Mouse (Mus musculus) adrenal gland, adult 8-10 months (tissue): ENCODE data around the gene Tbata. TPM values are rescaled to one million over a fixed set of nuclear protein-coding genes. Genes with fewer than 3 reads are reported as not detected.

ENCODE experiments used
- DNase-seq: peaks from one replicate; pipeline ENCODE4 v3.0.0; 2022
- microRNA-seq, 2 experiments: library from miRNA; unstranded; fragments of <30 nt; microRNA quantifications; one replicate each; pipeline ENCODE4 v1.2.0; 2022
- total RNA-seq, 4 experiments: library from RNA; stranded (reverse); gene quantifications; 2 replicates each; pipeline ENCODE4 v1.2.4; 2022

Gene Tbata
- total RNA-seq, 4 experiments from 2014 or later = not detected

DNA sequence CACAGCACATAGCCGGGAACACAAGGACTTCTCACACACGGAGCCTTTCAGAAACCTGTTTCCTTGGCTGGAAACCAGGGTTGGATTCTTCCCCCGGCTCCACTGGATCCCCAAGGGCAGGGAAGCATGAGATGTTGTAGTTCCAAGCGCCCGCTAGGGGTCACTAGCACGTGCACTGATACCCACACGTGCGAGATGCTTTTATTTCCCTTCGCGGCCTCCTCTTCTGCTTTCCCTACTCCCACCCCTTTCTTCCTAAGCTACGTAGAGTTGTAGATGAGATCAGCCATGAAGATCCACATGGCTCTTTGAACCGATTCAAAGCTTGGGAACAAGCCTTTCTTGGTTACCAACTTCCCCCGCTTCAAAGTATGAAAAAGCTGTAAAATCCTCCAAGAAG lies 40.0 kb downstream of the Tbata start:
- DNase-seq = no peak

GRCm38 (mm10) chr10:61212817-61213216 lies 41.1 kb downstream of the Tbata start:
- DNase-seq = no peak

DNA sequence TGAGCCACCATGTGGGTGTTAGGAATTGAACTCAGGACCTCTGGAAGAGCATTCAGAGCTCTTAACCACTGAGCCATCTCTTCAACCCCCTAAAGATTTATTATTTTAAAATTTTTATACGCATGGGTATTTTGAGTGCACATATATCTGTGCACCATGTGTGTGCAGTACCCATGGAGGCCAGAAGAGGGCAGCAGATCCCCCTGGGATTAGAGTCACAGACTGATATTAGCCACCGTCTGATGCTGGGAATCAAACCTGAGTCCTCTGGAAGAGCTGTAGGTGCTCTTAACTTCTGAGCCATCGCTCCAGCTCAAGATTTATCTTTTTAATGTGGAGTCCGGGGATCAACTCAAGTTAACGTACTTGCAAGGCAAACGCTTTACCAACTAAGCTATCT lies 43.9 kb downstream of the Tbata start:
- no peak for DNase-seq

GRCm38 (mm10) chr10:61216163-61216562 lies 44.4 kb downstream of the Tbata start:
- DNase-seq = no peak

GRCm38 (mm10) chr10:61219318-61219717 lies 47.6 kb downstream of the Tbata start:
- no peak for DNase-seq

GRCm38 (mm10) chr10:61225694-61226093 lies 53.9 kb downstream of the Tbata start:
- DNase-seq = no peak

GRCm38 (mm10) chr10:61226784-61227396 lies 55.1 kb downstream of the Tbata start:
- DNase-seq = no peak

GRCm38 (mm10) chr10:61231756-61232155 lies 60.0 kb downstream of the Tbata start:
- no peak for DNase-seq

DNA sequence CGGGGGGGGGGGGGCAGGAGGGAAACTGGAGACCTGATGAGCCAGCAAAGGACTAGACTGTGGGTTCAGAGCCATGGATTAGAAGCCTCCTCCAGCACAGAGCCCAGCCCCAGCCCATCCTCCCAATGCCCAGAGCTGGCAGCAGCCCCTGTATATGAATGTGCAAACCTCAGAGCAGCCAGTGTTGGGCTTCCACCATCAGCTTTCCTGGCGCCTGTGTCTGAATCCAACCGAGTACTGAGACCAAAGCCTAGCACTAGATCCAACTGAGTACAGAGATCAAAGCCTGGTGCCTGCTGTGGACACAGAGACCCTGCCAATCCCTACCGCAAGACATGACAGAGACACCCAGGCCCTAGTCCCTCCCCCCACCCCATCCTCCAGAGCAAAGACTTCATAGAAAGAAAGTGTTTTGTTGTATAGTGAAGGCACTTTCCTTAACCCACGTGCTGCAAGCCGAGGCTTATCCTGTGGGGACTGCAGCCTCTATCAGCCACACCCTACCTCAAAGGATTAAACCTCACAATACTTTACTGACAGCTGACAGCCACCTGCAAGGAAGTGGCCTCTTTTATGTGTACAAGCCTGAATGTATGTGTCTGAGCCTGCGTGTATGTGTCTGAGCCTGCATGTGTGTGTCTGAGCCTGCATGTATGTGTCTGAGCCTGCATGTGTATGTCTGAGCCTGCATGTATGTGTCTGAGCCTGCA lies 61.3 kb downstream of the Tbata start:
- no peak for DNase-seq

DNA sequence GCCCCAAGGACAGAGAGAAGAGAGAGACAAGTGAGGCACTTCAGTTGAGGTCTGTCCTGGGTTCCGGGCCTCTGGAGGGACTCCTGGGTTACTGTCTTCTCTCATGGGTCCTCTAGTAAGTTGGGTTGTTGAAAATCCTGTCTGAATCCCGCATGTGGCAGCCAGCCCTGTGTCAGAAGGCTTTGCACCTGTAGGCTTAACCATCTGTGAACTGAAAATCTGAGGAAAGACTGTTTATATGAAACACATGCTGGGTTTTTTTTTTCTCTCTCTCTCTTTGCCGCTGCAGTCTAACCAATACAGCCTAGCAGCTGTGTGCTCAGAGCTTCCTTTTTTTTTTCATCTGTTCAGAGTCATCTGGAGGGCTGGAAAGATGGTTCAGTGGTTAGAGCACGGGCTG lies 62.6 kb downstream of the Tbata start:
- DNase-seq = no peak

DNA sequence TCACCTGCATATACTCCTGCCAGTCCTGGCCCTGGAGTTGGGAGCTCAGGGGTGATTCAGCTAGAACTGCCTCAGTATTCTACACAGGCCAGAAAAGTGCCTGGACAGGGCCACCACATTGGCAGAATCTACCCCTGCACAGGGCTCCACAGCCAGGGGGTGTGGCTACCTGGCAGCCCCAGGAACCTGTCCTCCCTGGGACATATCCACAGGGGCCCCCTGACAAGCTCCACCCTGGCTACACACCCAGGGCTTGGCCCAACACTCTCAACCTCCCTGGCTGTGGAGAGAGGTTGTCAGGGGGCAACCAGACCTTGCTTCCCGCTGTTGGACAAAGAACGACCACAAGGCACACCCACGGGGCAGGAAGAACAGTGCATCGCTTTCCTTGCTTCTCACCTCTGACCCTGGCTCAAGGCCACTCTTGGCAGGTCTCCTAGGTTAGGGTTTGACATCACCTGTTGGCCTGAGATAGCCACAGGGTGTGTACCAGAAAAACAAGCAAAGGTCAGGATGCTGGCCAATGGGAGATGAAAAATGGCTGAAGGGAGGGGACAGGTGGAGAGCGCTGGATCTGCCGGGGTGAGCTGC lies 64.0 kb downstream of the Tbata start:
- no peak for DNase-seq

GRCm38 (mm10) chr10:61236683-61237390 lies 65.1 kb downstream of the Tbata start:
- no peak for DNase-seq

DNA sequence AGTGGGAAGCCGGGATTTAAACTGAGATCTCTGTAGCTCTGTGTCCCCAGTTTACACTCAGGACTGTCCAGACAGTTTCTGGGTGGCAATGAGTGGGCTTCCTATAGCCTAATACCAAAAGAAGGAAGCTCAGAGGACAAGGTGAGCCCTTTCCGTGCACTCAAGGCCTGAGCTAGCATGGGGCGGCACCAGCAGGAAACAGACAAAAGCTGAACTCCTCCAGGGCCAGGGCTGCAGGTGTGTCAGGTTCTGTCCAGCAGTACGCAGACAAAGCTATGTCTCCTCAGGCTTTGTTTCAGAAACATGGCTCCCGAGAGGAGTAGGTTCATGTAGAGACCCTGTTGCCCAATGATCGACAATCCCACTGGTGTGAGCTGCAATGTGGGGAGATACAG lies 65.6 kb downstream of the Tbata start:
- no peak for DNase-seq

Small RNA genes lying within 50 kb of the gene (microRNA-seq; reads per million reads assigned to microRNA genes)
- gene Gm44308 = 0 reads per million in 2 experiments

Other genes with a start within 250 kb of the Tbata start
- 10 to 100 TPM; 20.5 to 34.0 (median 28.3) TPM for gene Pcbd1, start 82.6 kb upstream of the Tbata start, total RNA-seq
- gene Sgpl1, start 24.3 kb upstream of the Tbata start, total RNA-seq = 10 to 100 TPM; 78.8 to 83.6 (median 81.8) TPM
- 1 to 10 TPM; 1.7 to 3.9 (median 1.9) TPM for gene Adamts14, start 101.5 kb downstream of the Tbata start, total RNA-seq
- under 1 TPM; 0.21 to 0.61 (median 0.31) TPM for gene Prf1, start 125.9 kb downstream of the Tbata start, total RNA-seq
- 10 to 100 TPM; 13.2 to 24.9 (median 19.0) TPM for gene Pald1, start 211.6 kb downstream of the Tbata start, total RNA-seq
- not detected for gene Nodal, start 246.0 kb downstream of the Tbata start, total RNA-seq